Mouse (Mus musculus) common myeloid progenitor, adult 5-6 weeks (primary cell): Measurements from ENCODE around the gene Rap1gap2. TPM values are rescaled to one million over a fixed set of nuclear protein-coding genes. Genes with fewer than 3 reads are reported as not detected.

Experiments
- ATAC-seq: replicated peaks from 2 replicates; pipeline ENCODE4 v1.8.0; 2016; ENCODE audit warnings: low read depth, mild to moderate bottlenecking, moderate TSS enrichment, inconsistent platforms; ENCODE audit not compliant: poor library complexity, severe bottlenecking
- total RNA-seq: library from RNA; stranded (forward); fragments of 200-1000, 187-1606 nt; gene quantifications from 2 replicates; pipeline ENCODE4 v1.2.3, GENCODE M21; 2017

Rap1gap2 gene
- total RNA-seq, 1 experiment from 2014 or later, result 2.0 TPM

- no peak; the same call in 1 of the 2 replicates for ATAC-seq
These were observed 218.8 kb downstream of the Rap1gap2 start for GRCm38 (mm10) chr11:74391899-74392298.

DNA sequence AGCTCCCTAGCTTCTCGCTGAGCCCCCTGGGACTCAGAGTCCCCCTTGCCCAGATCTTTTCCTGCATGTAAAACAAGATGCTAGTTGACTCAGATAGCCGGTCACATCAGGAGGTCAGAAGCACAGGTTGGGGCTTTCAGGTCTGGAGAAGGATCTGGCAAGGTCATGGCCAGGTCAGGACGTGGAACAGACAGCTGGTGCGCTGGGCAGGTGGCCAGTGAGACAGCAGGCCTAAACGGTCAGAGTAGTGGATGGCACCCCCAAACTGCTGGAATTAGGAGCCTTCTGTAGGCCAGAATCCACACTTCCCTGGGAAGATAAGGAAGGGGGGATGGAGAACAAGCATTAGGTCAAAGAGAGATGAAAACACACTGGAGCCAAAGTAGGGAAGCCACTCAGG is 223.5 kb downstream of the Rap1gap2 start:
- ATAC-seq, result no peak

DNA sequence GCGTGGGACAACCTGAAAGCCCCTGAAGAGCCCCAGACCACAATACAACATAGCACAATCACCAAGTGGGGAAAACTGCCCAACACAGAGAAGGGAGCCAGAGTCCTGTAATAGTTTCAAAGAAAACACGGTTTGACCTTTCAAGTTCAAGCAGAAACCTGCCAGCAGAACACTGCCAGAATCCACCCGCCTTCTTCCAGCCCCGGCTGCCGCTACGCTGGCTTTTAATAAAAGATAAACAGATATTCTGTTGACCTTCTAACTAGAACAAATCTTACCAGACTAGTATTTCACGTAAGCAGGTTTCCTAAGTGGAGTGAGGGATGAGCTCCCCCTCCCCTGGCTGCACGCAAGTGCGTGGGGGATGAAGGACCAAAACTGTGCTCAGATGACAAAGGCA is 225.0 kb downstream of the Rap1gap2 start:
- no peak for ATAC-seq

GRCm38 (mm10) chr11:74379166-74379873 is 231.4 kb downstream of the Rap1gap2 start:
- ATAC-seq, result no peak

- peak; percentile 90 for ATAC-seq
These were observed 233.9 kb downstream of the Rap1gap2 start for GRCm38 (mm10) chr11:74376847-74377246.

DNA sequence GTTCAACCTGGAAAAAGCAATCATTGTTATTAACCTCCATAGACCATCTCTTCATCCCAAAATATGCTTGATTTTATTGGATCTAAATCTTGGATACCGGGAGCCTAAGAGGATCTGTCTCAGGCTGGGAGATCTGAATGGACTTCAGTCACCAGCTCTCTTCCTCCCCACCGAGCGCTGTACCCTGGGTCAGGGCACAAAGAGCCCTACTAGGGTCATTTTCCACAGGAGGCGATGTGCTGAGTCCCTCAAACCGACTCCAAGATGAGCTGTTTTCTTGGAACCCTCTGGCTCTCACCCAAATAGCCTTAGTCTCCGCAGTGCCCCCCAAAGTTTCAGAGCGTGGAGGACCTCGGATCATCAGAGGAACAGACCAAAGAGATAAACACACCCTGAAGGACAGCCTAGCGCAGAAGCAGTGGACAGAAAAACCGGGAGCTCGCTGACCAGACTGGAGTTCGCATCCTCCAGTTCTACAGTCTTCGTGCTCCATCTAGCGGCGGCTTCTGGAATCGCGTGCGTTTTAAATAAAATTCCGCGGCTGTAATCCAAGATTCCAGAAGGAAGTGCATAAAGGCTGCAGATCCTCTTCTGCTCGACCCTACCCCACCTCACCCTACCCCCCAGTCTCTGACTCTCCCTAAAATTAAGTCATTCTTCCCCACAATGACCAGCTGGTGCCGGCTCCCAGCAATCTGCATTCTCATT is 239.2 kb downstream of the Rap1gap2 start:
- ATAC-seq, result peak; percentile 69

DNA sequence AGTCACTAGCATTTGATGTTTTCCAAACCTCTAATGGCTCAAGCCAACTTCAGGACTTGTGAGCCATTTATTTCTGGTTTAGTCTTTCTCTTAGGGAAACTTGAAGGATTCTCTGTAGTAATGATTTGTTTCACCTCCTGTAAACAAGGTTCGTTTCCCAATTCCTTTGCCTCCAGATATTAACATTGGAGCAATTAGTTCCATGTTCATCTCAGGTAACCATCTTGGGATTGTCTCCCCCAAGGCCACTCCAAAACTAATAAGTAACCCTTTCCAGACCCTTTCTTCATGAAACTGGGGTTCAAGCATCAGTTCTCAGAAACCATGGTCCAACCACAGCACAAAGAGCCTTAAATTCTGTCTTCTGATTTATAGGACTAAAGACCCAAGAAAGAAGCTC is 248.9 kb downstream of the Rap1gap2 start, which contains the start of gene Olfr412:
Gene Olfr412 (plus strand): TSS at position 301 of the 400 bp plus-strand sequence.
- ATAC-seq, result no peak

DNA sequence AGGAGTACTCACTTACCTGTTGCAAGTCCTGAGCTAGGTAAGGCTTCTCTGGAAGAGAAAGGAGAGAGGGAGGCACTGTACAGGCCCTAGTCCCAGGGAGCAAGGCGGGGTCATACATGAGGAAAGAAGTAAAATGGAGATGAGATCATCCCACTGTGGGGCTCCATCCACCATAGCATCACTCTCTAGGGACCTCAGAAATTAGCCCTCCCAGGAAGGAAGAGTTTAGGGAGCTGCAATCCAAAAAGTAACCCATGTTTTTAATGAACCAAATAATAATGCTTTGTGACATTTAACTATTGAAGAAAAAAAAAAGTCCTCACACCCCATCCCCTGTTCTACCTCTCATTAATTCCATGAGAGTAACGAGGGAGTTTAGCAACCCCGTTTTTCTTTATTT is 258.2 kb downstream of the Rap1gap2 start, which contains the start of gene Olfr411:
Gene Olfr411 (minus strand): TSS at position 101 of the 400 bp plus-strand sequence.
- no peak for ATAC-seq

DNA sequence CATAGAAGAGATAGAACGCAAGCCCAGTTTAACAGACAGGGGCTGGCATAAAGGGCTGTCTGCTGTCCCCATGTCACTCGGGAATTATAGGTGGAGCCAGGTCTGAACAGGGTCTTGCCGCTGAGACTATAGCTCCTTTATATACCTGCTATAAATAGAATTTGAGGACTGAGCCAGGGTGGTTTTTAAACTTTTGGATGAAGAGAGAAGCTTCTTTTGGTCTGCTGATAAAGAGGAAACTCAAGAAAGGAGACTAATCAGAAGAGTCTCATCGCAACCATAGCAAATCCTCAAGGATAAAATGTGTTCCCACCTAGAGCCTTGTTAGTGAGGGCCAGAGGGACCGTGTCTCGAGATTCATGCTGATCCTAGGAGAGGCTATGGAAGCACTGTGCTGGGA is 272.8 kb downstream of the Rap1gap2 start, which contains the start of gene Olfr410:
Gene Olfr410 (minus strand): TSS at position 101 of the 400 bp plus-strand sequence.
- ATAC-seq, result no peak

Other genes with a start within 250 kb of the Rap1gap2 start
- gene Olfr412, start 248.8 kb downstream of the Rap1gap2 start, total RNA-seq, result not detected in 2 replicates
- not detected in 2 replicates for gene Ccdc92b, start 8.7 kb upstream of the Rap1gap2 start, total RNA-seq
- gene Cluh, start 38.6 kb upstream of the Rap1gap2 start, total RNA-seq, result 32.2 and 46.4 TPM in 2 replicates
- gene Pafah1b1, start 113.8 kb upstream of the Rap1gap2 start, total RNA-seq, result 64.4 and 76.8 TPM in 2 replicates
- 31.7 and 50.6 TPM in 2 replicates for gene Mettl16, start 159.9 kb upstream of the Rap1gap2 start, total RNA-seq
- gene Mnt, start 220.0 kb upstream of the Rap1gap2 start, total RNA-seq, result 4.9 and 10.6 TPM in 2 replicates